Mouse (Mus musculus): ENCODE results near the gene Pah. TPM values are rescaled to one million over a fixed set of nuclear protein-coding genes. Genes with fewer than 3 reads are reported as not detected.

Pah gene
- polyA plus RNA-seq, 1 experiment = not detected

- Histone ChIP-seq H3K9me3 (no peaks in the 10 kb centered on the region), H3K27me3 (replicated peaks) (peaks cover 5% of the 10 kb centered on the region), H3K4me3 (replicated peaks) (peak overlapping the region; percentile 26), H3K36me3 (replicated peaks; ENCODE audit: low read length) (no peaks in the 10 kb centered on the region), H3K4me1 (0 out of 2 replicates have a peak, but pooled peaks cover 3% of the 10 kb centered on the region)
- TF ChIP-seq FLI1 (IDR thresholded peaks at IDR 0.05; ENCODE audit: low read length) (no peak), GATA1 (IDR thresholded peaks at IDR 0.05; ENCODE audit: borderline replicate concordance, low read length) (no peak)
Observed at GRCm38 (mm10) chr10:87552726-87553125, 31.1 kb downstream of the Pah start.

- Histone ChIP-seq H3K27me3 (replicated peaks) (peaks cover 5% of the 10 kb centered on the region), H3K9me3 (no peaks in the 10 kb centered on the region), H3K36me3 (replicated peaks; ENCODE audit: low read length) (no peaks in the 10 kb centered on the region), H3K4me3 (replicated peaks) (no peak overlapping the region), H3K4me1 (0 out of 2 replicates have a peak, but pooled peaks cover 3% of the 10 kb centered on the region)
- no peak for TF ChIP-seq FLI1 (IDR thresholded peaks at IDR 0.05; ENCODE audit: low read length)
- no peak for TF ChIP-seq GATA1 (IDR thresholded peaks at IDR 0.05; ENCODE audit: borderline replicate concordance, low read length)
Observed at GRCm38 (mm10) chr10:87556441-87556840, 34.8 kb downstream of the Pah start.

- Histone ChIP-seq H3K4me3 (replicated peaks) (no peak overlapping the region), H3K4me1 (no peaks in the 10 kb centered on the region), H3K36me3 (replicated peaks; ENCODE audit: low read length) (no peaks in the 10 kb centered on the region), H3K27me3 (replicated peaks) (no peaks in the 10 kb centered on the region), H3K9me3 (0 out of 2 replicates have a peak, but pooled peaks cover 3% of the 10 kb centered on the region)
- TF ChIP-seq FLI1 (IDR thresholded peaks at IDR 0.05; ENCODE audit: low read length) (no peak), GATA1 (IDR thresholded peaks at IDR 0.05; ENCODE audit: borderline replicate concordance, low read length) (no peak)
Observed at GRCm38 (mm10) chr10:87563818-87564217, 42.2 kb downstream of the Pah start.

- H3K4me1 ChIP-seq = no peaks in the 10 kb centered on the region
- H3K9me3 ChIP-seq = 0 out of 2 replicates have a peak, but pooled peaks cover 3% of the 10 kb centered on the region
- TF ChIP-seq GATA1 (IDR thresholded peaks at IDR 0.05; ENCODE audit: borderline replicate concordance, low read length) (no peak), FLI1 (IDR thresholded peaks at IDR 0.05; ENCODE audit: low read length) (no peak)
- H3K36me3 ChIP-seq (replicated peaks; ENCODE audit: low read length) = no peaks in the 10 kb centered on the region
- no peak overlapping the region for H3K4me3 ChIP-seq (replicated peaks)
- no peaks in the 10 kb centered on the region for H3K27me3 ChIP-seq (replicated peaks)
Observed at GRCm38 (mm10) chr10:87565712-87566111, 44.1 kb downstream of the Pah start.

- no peaks in the 10 kb centered on the region for H3K27me3 ChIP-seq (replicated peaks)
- no peaks in the 10 kb centered on the region for H3K36me3 ChIP-seq (replicated peaks; ENCODE audit: low read length)
- H3K4me3 ChIP-seq (replicated peaks) = no peak overlapping the region
- 0 out of 2 replicates have a peak, but pooled peaks cover 3% of the 10 kb centered on the region for H3K9me3 ChIP-seq
- TF ChIP-seq FLI1 (IDR thresholded peaks at IDR 0.05; ENCODE audit: low read length) (no peak), GATA1 (IDR thresholded peaks at IDR 0.05; ENCODE audit: borderline replicate concordance, low read length) (no peak)
- no peaks in the 10 kb centered on the region for H3K4me1 ChIP-seq
Observed at GRCm38 (mm10) chr10:87572500-87572899, 50.9 kb downstream of the Pah start.

GRCm38 (mm10) chr10:87586696-87587095, 65.1 kb downstream of the Pah start:
- no peaks in the 10 kb centered on the region for H3K4me1 ChIP-seq
- no peaks in the 10 kb centered on the region for H3K36me3 ChIP-seq (replicated peaks; ENCODE audit: low read length)
- no peak overlapping the region for H3K4me3 ChIP-seq (replicated peaks)
- no peaks in the 10 kb centered on the region for H3K27me3 ChIP-seq (replicated peaks)
- 0 out of 2 replicates have a peak, but pooled peaks cover 3% of the 10 kb centered on the region for H3K9me3 ChIP-seq
- no peak for TF ChIP-seq FLI1 (IDR thresholded peaks at IDR 0.05; ENCODE audit: low read length)
- no peak for TF ChIP-seq GATA1 (IDR thresholded peaks at IDR 0.05; ENCODE audit: borderline replicate concordance, low read length)

GRCm38 (mm10) chr10:87593916-87594315, 72.3 kb downstream of the Pah start:
- Histone ChIP-seq H3K27me3 (replicated peaks) (no peaks in the 10 kb centered on the region), H3K4me1 (no peaks in the 10 kb centered on the region), H3K4me3 (replicated peaks) (no peak overlapping the region), H3K9me3 (no peaks in the 10 kb centered on the region), H3K36me3 (replicated peaks; ENCODE audit: low read length) (no peaks in the 10 kb centered on the region)
- TF ChIP-seq GATA1 (IDR thresholded peaks at IDR 0.05; ENCODE audit: borderline replicate concordance, low read length) (no peak), FLI1 (IDR thresholded peaks at IDR 0.05; ENCODE audit: low read length) (no peak)

GRCm38 (mm10) chr10:87596361-87597074, 74.9 kb downstream of the Pah start:
- H3K9me3 ChIP-seq = no peaks in the 10 kb centered on the region

GRCm38 (mm10) chr10:87597075-87597677, 75.6 kb downstream of the Pah start:
- H3K4me1 ChIP-seq = no peaks in the 10 kb centered on the region
- no peak for TF ChIP-seq FLI1 (IDR thresholded peaks at IDR 0.05; ENCODE audit: low read length)
- no peak for TF ChIP-seq GATA1 (IDR thresholded peaks at IDR 0.05; ENCODE audit: borderline replicate concordance, low read length)
- H3K36me3 ChIP-seq (replicated peaks; ENCODE audit: low read length) = no peaks in the 10 kb centered on the region
- no peaks in the 10 kb centered on the region for H3K9me3 ChIP-seq
- H3K4me3 ChIP-seq (replicated peaks) = no peak overlapping the region
- no peaks in the 10 kb centered on the region for H3K27me3 ChIP-seq (replicated peaks)

More at GRCm38 (mm10) chr10:87596361-87597074, 74.9 kb downstream of the Pah start:
- Histone ChIP-seq H3K36me3 (replicated peaks; ENCODE audit: low read length) (no peaks in the 10 kb centered on the region), H3K4me1 (no peaks in the 10 kb centered on the region), H3K4me3 (replicated peaks) (peak overlapping the region; percentile 3), H3K27me3 (replicated peaks) (no peaks in the 10 kb centered on the region)
- TF ChIP-seq GATA1 (IDR thresholded peaks at IDR 0.05; ENCODE audit: borderline replicate concordance, low read length) = no peak
- TF ChIP-seq FLI1 (IDR thresholded peaks at IDR 0.05; ENCODE audit: low read length) = no peak

- H3K36me3 ChIP-seq (replicated peaks; ENCODE audit: low read length) = no peaks in the 10 kb centered on the region
- no peaks in the 10 kb centered on the region for H3K27me3 ChIP-seq (replicated peaks)
- H3K9me3 ChIP-seq = no peaks in the 10 kb centered on the region
- no peaks in the 10 kb centered on the region for H3K4me1 ChIP-seq
- no peak overlapping the region for H3K4me3 ChIP-seq (replicated peaks)
- TF ChIP-seq GATA1 (IDR thresholded peaks at IDR 0.05; ENCODE audit: borderline replicate concordance, low read length) = no peak
- TF ChIP-seq FLI1 (IDR thresholded peaks at IDR 0.05; ENCODE audit: low read length) = no peak
Observed at GRCm38 (mm10) chr10:87602151-87602550, 80.6 kb downstream of the Pah start.

All from megakaryocyte, embryonic 14.5 days (primary cell).